21 mouse cellular contexts compared by ENCODE assay signal in genomic region chr16:31419457-31419856, GRCm38 (mm10).
"Had no signal": no experiment of that assay in that cellular context is flagged by ENCODE, and none has a peak within 500 bp of the region (broad histone marks: within the 10 kb centered on the region; RNA-seq: fewer than 3 reads in every experiment).

No protein-coding gene starts in this region.

- ATAC-seq: midbrain, embryonic 13.5 days; midbrain, embryonic 16.5 days had no signal

- H3K27me3 ChIP-seq: hindbrain, embryonic 15.5 days; limb, embryonic 12.5 days; limb, embryonic 15.5 days; lung, embryonic 15.5 days; midbrain, embryonic 13.5 days; neural tube, embryonic 13.5 days; stomach, embryonic 15.5 days had no signal

- H3K9me3 ChIP-seq: hindbrain, embryonic 15.5 days; limb, embryonic 12.5 days; limb, embryonic 15.5 days; lung, embryonic 15.5 days; megakaryocyte, embryonic 14.5 days; midbrain, embryonic 10.5 days; midbrain, embryonic 13.5 days; neural tube, embryonic 13.5 days; stomach, embryonic 15.5 days had no signal

- DNase-seq: layer of hippocampus, postnatal 36 days; left cerebral cortex, postnatal 4 days; lung, adult 18-20 months; lung, postnatal 10 days; lung, postnatal 36 days; retina, postnatal 1 day; right cerebral cortex, postnatal 25 days; spleen, adult 18-20 months; thymus, postnatal 25 days had no signal

- H3K36me3 ChIP-seq: hindbrain, embryonic 15.5 days; limb, embryonic 12.5 days; limb, embryonic 15.5 days; lung, embryonic 15.5 days; midbrain, embryonic 10.5 days; midbrain, embryonic 13.5 days; neural tube, embryonic 13.5 days; stomach, embryonic 15.5 days had no signal

- H3K9ac ChIP-seq: hindbrain, embryonic 15.5 days; limb, embryonic 12.5 days; limb, embryonic 15.5 days; lung, embryonic 15.5 days; midbrain, embryonic 13.5 days; neural tube, embryonic 13.5 days; stomach, embryonic 15.5 days had no signal

- H3K27ac ChIP-seq: hindbrain, embryonic 15.5 days; left cerebral cortex, adult 2 months; limb, embryonic 12.5 days; limb, embryonic 15.5 days; lung, embryonic 15.5 days; midbrain, embryonic 10.5 days; midbrain, embryonic 13.5 days; neural tube, embryonic 13.5 days; stomach, embryonic 15.5 days had no signal

- H3K4me3 ChIP-seq: hindbrain, embryonic 15.5 days; left cerebral cortex, adult 2 months; limb, embryonic 12.5 days; limb, embryonic 15.5 days; lung, embryonic 15.5 days; megakaryocyte, embryonic 14.5 days; midbrain, embryonic 10.5 days; midbrain, embryonic 13.5 days; myocyte; neural tube, embryonic 13.5 days; stomach, embryonic 15.5 days had no signal

- H3K4me2 ChIP-seq: hindbrain, embryonic 15.5 days; limb, embryonic 12.5 days; limb, embryonic 15.5 days; lung, embryonic 15.5 days; midbrain, embryonic 13.5 days; neural tube, embryonic 13.5 days; stomach, embryonic 15.5 days had no signal

- H3K4me1 ChIP-seq: hindbrain, embryonic 15.5 days; limb, embryonic 12.5 days; limb, embryonic 15.5 days; lung, embryonic 15.5 days; megakaryocyte, embryonic 14.5 days; midbrain, embryonic 10.5 days; midbrain, embryonic 13.5 days; neural tube, embryonic 13.5 days; stomach, embryonic 15.5 days had no signal
